Mouse (Mus musculus) MEL (cell line): ENCODE results near the gene Nuak2. TPM values are rescaled to one million over a fixed set of nuclear protein-coding genes. Genes with fewer than 3 reads are reported as not detected.

Experiments
- DNase-seq: peaks from one replicate; pipeline ENCODE4 v3.0.0; 2011; ENCODE audit warnings: low read depth, low spot score
- H3K27ac ChIP-seq: 2 replicates; pipeline ENCODE4 v1.5.1; 2012; ENCODE audit warnings: low read depth, mild to moderate bottlenecking, control low read depth, low read length, moderate library complexity; ENCODE audit not compliant: control insufficient read depth
- H3K27me3 ChIP-seq, 2 experiments: fragments of 150-350 bp in 1 of 2; sonication (generic) in 1 of 2; 2 replicates each; pipeline ENCODE4 v1.6.1; 2012; ENCODE audit warnings: low read length in 2 of 2, mild to moderate bottlenecking in 2 of 2, improper control_type of control experiment in 1 of 2, moderate library complexity in 1 of 2; ENCODE audit not compliant: insufficient read depth in 2 of 2, control insufficient read depth in 1 of 2
- H3K36me3 ChIP-seq, 2 experiments: 2 replicates each; pipeline ENCODE4 v1.6.1; 2012 to 2014; ENCODE audit warnings: low read length in 2 of 2, improper control_type of control experiment in 1 of 2, inconsistent platforms in 1 of 2, mild to moderate bottlenecking in 1 of 2; ENCODE audit not compliant: insufficient read depth in 2 of 2, control insufficient read depth in 1 of 2
- H3K4me1 ChIP-seq, 2 experiments: fragments of 150-350 bp in 1 of 2; sonication (generic) in 1 of 2; 2 replicates each; pipeline ENCODE4 v1.6.1; 2012; ENCODE audit warnings: low read length in 2 of 2, improper control_type of control experiment in 1 of 2, mild to moderate bottlenecking in 1 of 2; ENCODE audit not compliant: insufficient read depth in 2 of 2, control insufficient read depth in 1 of 2
- H3K4me3 ChIP-seq, 2 experiments: fragments of 150-350 bp in 1 of 2; sonication (generic) in 1 of 2; 2 replicates each; pipeline ENCODE4 v1.5.1; 2012; ENCODE audit warnings: low read depth in 2 of 2, low read length in 2 of 2, mild to moderate bottlenecking in 2 of 2, moderate library complexity in 2 of 2, control low read depth in 1 of 2, improper control_type of control experiment in 1 of 2; ENCODE audit not compliant: control insufficient read depth in 1 of 2, insufficient read depth in 1 of 2
- H3K79me2 ChIP-seq: 2 replicates; pipeline ENCODE4 v1.6.1; 2012; ENCODE audit warnings: mild to moderate bottlenecking, low read length, moderate library complexity; ENCODE audit not compliant: control insufficient read depth, poor library complexity, insufficient read depth
- H3K9ac ChIP-seq: 2 replicates; pipeline ENCODE4 v1.6.1; 2012; ENCODE audit warnings: low read depth, mild to moderate bottlenecking, control low read depth, low read length, moderate library complexity; ENCODE audit not compliant: control insufficient read depth, poor library complexity, severe bottlenecking
- H3K9me3 ChIP-seq: fragments of 150-350 bp; sonication (generic); replicated peaks from 2 replicates; pipeline ENCODE4 v1.6.1; 2012; ENCODE audit warnings: mild to moderate bottlenecking, low read length, improper control_type of control experiment, moderate library complexity; ENCODE audit not compliant: insufficient read depth
- CHD1 ChIP-seq: IDR thresholded peaks from 2 replicates; pipeline ENCODE4 v1.6.1; 2012; ENCODE audit warnings: low read depth, mild to moderate bottlenecking, inconsistent platforms, low read length, improper control_type of control experiment
- CTCF ChIP-seq, 3 experiments: IDR thresholded peaks in 2 of 3; conservative IDR thresholded peaks in 1 of 3; 2 replicates each; pipeline ENCODE4 v1.5.1; 2011 to 2012; ENCODE audit warnings: low read length in 3 of 3, low read depth in 2 of 3, mild to moderate bottlenecking in 2 of 3, improper control_type of control experiment in 1 of 3, inconsistent platforms in 1 of 3, mixed read lengths in 1 of 3, moderate library complexity in 1 of 3; ENCODE audit not compliant: control insufficient read depth in 1 of 3, insufficient read depth in 1 of 3, poor library complexity in 1 of 3, severe bottlenecking in 1 of 3
- ELF1 ChIP-seq: IDR thresholded peaks from 2 replicates; pipeline ENCODE4 v1.6.1; 2014; ENCODE audit warnings: low read depth, mild to moderate bottlenecking, inconsistent platforms, low read length, improper control_type of control experiment, moderate library complexity
- EP300 ChIP-seq, 2 experiments: IDR thresholded peaks; 2 replicates each; pipeline ENCODE4 v1.6.1; 2011; ENCODE audit warnings: improper control_type of control experiment in 2 of 2, low read length in 2 of 2, low read depth in 1 of 2, mild to moderate bottlenecking in 1 of 2
- ETS1 ChIP-seq: IDR thresholded peaks from 2 replicates; pipeline ENCODE4 v1.6.1; 2012; ENCODE audit warnings: low read depth, mild to moderate bottlenecking, inconsistent platforms, low read length, improper control_type of control experiment, moderate library complexity
- GATA1 ChIP-seq: IDR thresholded peaks from 2 replicates; pipeline ENCODE4 v1.6.1; 2011; ENCODE audit warnings: low read depth, low read length, improper control_type of control experiment
- MAX ChIP-seq: IDR thresholded peaks from 2 replicates; pipeline ENCODE4 v1.6.1; 2011; ENCODE audit warnings: low read length, improper control_type of control experiment
- MYB ChIP-seq: IDR thresholded peaks from 2 replicates; pipeline ENCODE4 v1.6.1; 2011; ENCODE audit warnings: mild to moderate bottlenecking, low read depth, low read length, improper control_type of control experiment
- MYC ChIP-seq: IDR thresholded peaks from 2 replicates; pipeline ENCODE4 v1.6.1; 2011; ENCODE audit warnings: low read depth, mild to moderate bottlenecking, low read length, improper control_type of control experiment, moderate library complexity
- NELFE ChIP-seq: IDR thresholded peaks from 2 replicates; pipeline ENCODE4 v1.6.1; 2011; ENCODE audit warnings: low read depth, low read length, improper control_type of control experiment
- RCOR1 ChIP-seq: IDR thresholded peaks from 2 replicates; pipeline ENCODE4 v1.6.1; 2012; ENCODE audit warnings: low read depth, mild to moderate bottlenecking, inconsistent platforms, low read length, improper control_type of control experiment
- TAL1 ChIP-seq: IDR thresholded peaks from 2 replicates; pipeline ENCODE4 v1.6.1; 2012; ENCODE audit warnings: mild to moderate bottlenecking, inconsistent platforms, low read length, moderate library complexity, mixed read lengths
- TBP ChIP-seq: IDR thresholded peaks from 2 replicates; pipeline ENCODE4 v1.8.0; 2011; ENCODE audit warnings: low read depth, low read length, improper control_type of control experiment
- TCF12 ChIP-seq: IDR thresholded peaks from 2 replicates; pipeline ENCODE4 v1.6.1; 2014; ENCODE audit warnings: low read depth, mild to moderate bottlenecking, inconsistent platforms, low read length, improper control_type of control experiment, moderate library complexity
- ZC3H11A ChIP-seq: IDR thresholded peaks from 2 replicates; pipeline ENCODE4 v1.6.1; 2012; ENCODE audit warnings: low read depth, mild to moderate bottlenecking, inconsistent platforms, low read length, improper control_type of control experiment
- ZMIZ1 ChIP-seq: IDR thresholded peaks from 2 replicates; pipeline ENCODE4 v1.6.1; 2012; ENCODE audit warnings: low read depth, mild to moderate bottlenecking, inconsistent platforms, low read length, improper control_type of control experiment, moderate library complexity
- polyA plus RNA-seq, 2 experiments: library from polyadenylated mRNA; stranded (reverse) in 1 of 2; unstranded in 1 of 2; fragments of >175 nt in 1 of 2; fragments of >200 nt in 1 of 2; gene quantifications; 2 replicates each; pipeline versions ENCODE4 v1.2.1 to v1.2.4; 2012; ENCODE audit warnings: low replicate concordance in 2 of 2, low read depth in 1 of 2; ENCODE audit not compliant: insufficient read length in 2 of 2, insufficient read depth in 1 of 2, missing spikeins in 1 of 2
- total RNA-seq: library from RNA; depleted of rRNA; stranded (reverse); fragments of 300-350 nt; gene quantifications from 2 replicates; pipeline ENCODE4 v1.2.3, GENCODE M21; 2012

Gene Nuak2
- total and polyA plus RNA-seq, 3 experiments, result 3.0 to 3.2 TPM; not detected in 1

GRCm38 (mm10) chr1:132333675-132334141 lies 17.8 kb downstream of the Nuak2 start:
- H3K36me3 ChIP-seq, result peaks cover 0 to 19% of the 10 kb centered on the region in 2 experiments; a peak in 2 of 4 replicates
- H3K79me2 ChIP-seq, result no peaks in the 10 kb centered on the region
- TF ChIP-seq CHD1 (no peak), TBP (no peak), TAL1 (no peak), MAX (no peak)
- H3K4me3 ChIP-seq, result no peak overlapping the region
- no peaks in the 10 kb centered on the region for H3K27me3 ChIP-seq
- no peak for DNase-seq
- H3K27ac ChIP-seq, result no peak overlapping the region
- no peaks in the 10 kb centered on the region for H3K9me3 ChIP-seq
- H3K9ac ChIP-seq, result no peak overlapping the region
- peaks cover 6 to 34% of the 10 kb centered on the region in 2 experiments for H3K4me1 ChIP-seq

GRCm38 (mm10) chr1:132334178-132334801 lies 18.4 kb downstream of the Nuak2 start:
- Histone ChIP-seq H3K27me3 (no peaks in the 10 kb centered on the region), H3K9ac (no peak overlapping the region), H3K79me2 (no peaks in the 10 kb centered on the region), H3K27ac (peak overlapping the region; percentile 27; the same call in 1 of the 2 replicates), H3K36me3 (peaks cover 0 to 19% of the 10 kb centered on the region in 2 experiments; a peak in 2 of 4 replicates), H3K9me3 (no peaks in the 10 kb centered on the region), H3K4me3 (no peak overlapping the region), H3K4me1 (peaks cover 6 to 34% of the 10 kb centered on the region in 2 experiments)
- TF ChIP-seq ZMIZ1 (no peak), TCF12 (peak; percentile 75), MYB (no peak), TBP (peak; percentile 39; the same call in 1 of the 2 replicates), EP300 (IDR thresholded peaks at IDR 0.05; ENCODE audit: low read depth in 1 of 2, low read length in 2 of 2) (peak; percentile 76 to 84), ZC3H11A (no peak), GATA1 (peak; percentile 90), ETS1 (no peak), NELFE (no peak), TAL1 (peak; percentile 53; the same call in 1 of the 2 replicates), RCOR1 (peak; percentile 36; the same call in 1 of the 2 replicates), ELF1 (no peak), CTCF (IDR thresholded peaks at IDR 0.05 in 2 of 3, conservative IDR thresholded peaks at IDR 0.05 in 1 of 3; ENCODE audit: control insufficient read depth in 1 of 3, insufficient read depth in 1 of 3, low read depth in 2 of 3, low read length in 3 of 3, poor library complexity in 1 of 3, severe bottlenecking in 1 of 3) (no peak), MYC (no peak)
- peak; percentile 63 for DNase-seq
